Mouse (Mus musculus): ENCODE data around the gene Lsr.

- no peak for TF ChIP-seq POLR2A (IDR thresholded peaks at IDR 0.05; ENCODE audit: control insufficient read depth, extremely low read depth, insufficient read depth, low read length, poor library complexity)
- no peak for TF ChIP-seq CTCF (IDR thresholded peaks at IDR 0.05; ENCODE audit: borderline replicate concordance, control insufficient read depth, extremely low read depth, insufficient read depth, low read length, poor library complexity)
These were observed 7.6 kb downstream of the Lsr start for GRCm38 (mm10) chr7:30965677-30966076.
